Mouse (Mus musculus) embryonic facial prominence, embryonic 13.5 days (tissue): ENCODE data around the gene Becn1. TPM values are rescaled to one million over a fixed set of nuclear protein-coding genes. Genes with fewer than 3 reads are reported as not detected.
A peak's percentile ranks its signal among the peaks of the same experiment; 100 is the strongest.

Experiments
- ATAC-seq: fragments of 200-750 bp; cut with Nextera tagmentation; 2 replicates; pipeline ENCODE4 v1.8.0; 2017; ENCODE audit warnings: low read depth; ENCODE audit not compliant: insufficient number of reproducible peaks, insufficient read depth, low FRiP score, low TSS enrichment
- H3K27ac ChIP-seq: fragments of 300-500 bp; sonication (generic); 2 replicates; pipeline ENCODE4 v1.5.1; 2015; ENCODE audit warnings: moderate library complexity, mild to moderate bottlenecking, inconsistent platforms
- H3K27me3 ChIP-seq: fragments of 300-500 bp; sonication (generic); 2 replicates; pipeline ENCODE4 v1.6.1; 2015; ENCODE audit warnings: mild to moderate bottlenecking, inconsistent platforms
- H3K36me3 ChIP-seq: fragments of 300-500 bp; sonication (generic); 2 replicates; pipeline ENCODE4 v1.6.1; 2015; ENCODE audit warnings: mild to moderate bottlenecking, inconsistent platforms
- H3K4me1 ChIP-seq: fragments of 300-500 bp; sonication (generic); 2 replicates; pipeline ENCODE4 v1.6.1; 2015; ENCODE audit warnings: inconsistent platforms
- H3K4me2 ChIP-seq: fragments of 300-500 bp; sonication (generic); 2 replicates; pipeline ENCODE4 v1.6.1; 2015; ENCODE audit warnings: moderate library complexity, mild to moderate bottlenecking, inconsistent platforms
- H3K4me3 ChIP-seq: fragments of 300-500 bp; sonication (generic); 2 replicates; pipeline ENCODE4 v1.5.1; 2015; ENCODE audit warnings: mild to moderate bottlenecking, inconsistent platforms
- H3K9ac ChIP-seq: fragments of 300-500 bp; sonication (generic); 2 replicates; pipeline ENCODE4 v1.6.1; 2015; ENCODE audit warnings: mild to moderate bottlenecking, inconsistent platforms
- H3K9me3 ChIP-seq: fragments of 300-500 bp; sonication (generic); 2 replicates; pipeline ENCODE4 v1.6.1; 2016; ENCODE audit warnings: inconsistent platforms
- WGBS: fragments of 180-500 bp; shearing (Covaris S2); methylation state at CpG from one replicate; pipeline ENCODE4 v1.1.7; 2015; ENCODE audit warnings: mixed read lengths; 5-methylcytosine and 5-hydroxymethylcytosine counted together
- polyA plus RNA-seq: library from polyadenylated mRNA; unstranded; fragments of >200 nt; fragmentation: Nextera tagmentation; extraction: Ambion mirVana; gene quantifications from 2 replicates; pipeline ENCODE4 v1.2.1, GENCODE M21; 2015

The Becn1 gene
- polyA plus RNA-seq, 1 experiment from 2014 or later = 129 TPM

GRCm38 (mm10) chr11:101314567-101314966 lies 12.5 kb upstream of the Becn1 start:
- no peak for ATAC-seq
- H3K9ac ChIP-seq = no peak overlapping the region
- H3K27ac ChIP-seq = no peak overlapping the region
- H3K27me3 ChIP-seq = no peaks in the 10 kb centered on the region
- no peaks in the 10 kb centered on the region for H3K9me3 ChIP-seq
- H3K4me2 ChIP-seq = no peak overlapping the region
- peaks cover 18% of the 10 kb centered on the region for H3K36me3 ChIP-seq
- H3K4me3 ChIP-seq = no peak overlapping the region
- H3K4me1 ChIP-seq = peaks cover 14% of the 10 kb centered on the region
- 94% methylated on average over 1 of the region's 1 CpGs for WGBS

- Histone ChIP-seq H3K4me2 (no peak overlapping the region), H3K9ac (no peak overlapping the region), H3K4me1 (peaks cover 7% of the 10 kb centered on the region), H3K4me3 (no peak overlapping the region), H3K9me3 (no peaks in the 10 kb centered on the region), H3K36me3 (no peaks in the 10 kb centered on the region), H3K27ac (no peak overlapping the region), H3K27me3 (peaks cover 2% of the 10 kb centered on the region; the same call in 1 of the 2 replicates)
- ATAC-seq = no peak
- 73% methylated on average over 3 of the region's 3 CpGs for WGBS
Measured at GRCm38 (mm10) chr11:101312150-101312549, 10.1 kb upstream of the Becn1 start.

- peaks cover 5% of the 10 kb centered on the region; the same call in 1 of the 2 replicates for H3K27me3 ChIP-seq
- H3K36me3 ChIP-seq = no peaks in the 10 kb centered on the region
- H3K27ac ChIP-seq = no peak overlapping the region
- WGBS = 80% methylated on average over 3 of the region's 3 CpGs
- H3K4me1 ChIP-seq = no peaks in the 10 kb centered on the region
- H3K4me3 ChIP-seq = no peak overlapping the region
- H3K9ac ChIP-seq = no peak overlapping the region
- H3K9me3 ChIP-seq = no peaks in the 10 kb centered on the region
- ATAC-seq = no peak
- no peak overlapping the region for H3K4me2 ChIP-seq
Measured at GRCm38 (mm10) chr11:101311083-101311482, 9.0 kb upstream of the Becn1 start.

- no peak for ATAC-seq
- H3K9ac ChIP-seq = no peak overlapping the region
- H3K27me3 ChIP-seq = peaks cover 5% of the 10 kb centered on the region; the same call in 1 of the 2 replicates
- H3K4me3 ChIP-seq = no peak overlapping the region
- no peaks in the 10 kb centered on the region for H3K4me1 ChIP-seq
- H3K36me3 ChIP-seq = no peaks in the 10 kb centered on the region
- H3K27ac ChIP-seq = no peak overlapping the region
- no peaks in the 10 kb centered on the region for H3K9me3 ChIP-seq
- WGBS = 40% methylated on average over 5 of the region's 5 CpGs
- H3K4me2 ChIP-seq = no peak overlapping the region
Measured at GRCm38 (mm10) chr11:101307744-101308143, 5.7 kb upstream of the Becn1 start.

GRCm38 (mm10) chr11:101301299-101302003 lies 635 bp downstream of the Becn1 start:
- Histone ChIP-seq H3K36me3 (peaks cover 32% of the 10 kb centered on the region), H3K27ac (no peak overlapping the region), H3K4me1 (peaks cover 14% of the 10 kb centered on the region), H3K9me3 (no peaks in the 10 kb centered on the region), H3K9ac (peak overlapping the region; percentile 92), H3K4me2 (peak overlapping the region; percentile 98), H3K27me3 (no peaks in the 10 kb centered on the region), H3K4me3 (peak overlapping the region; percentile 79)
- ATAC-seq = no peak
- whole genome bisulfite sequencing = 13% methylated on average over 26 of the region's 26 CpGs

- Histone ChIP-seq H3K27ac (no peak overlapping the region), H3K36me3 (peaks cover 32% of the 10 kb centered on the region), H3K4me1 (peaks cover 14% of the 10 kb centered on the region), H3K9ac (peak overlapping the region; percentile 92), H3K4me2 (peak overlapping the region; percentile 98), H3K9me3 (no peaks in the 10 kb centered on the region), H3K27me3 (no peaks in the 10 kb centered on the region), H3K4me3 (peak overlapping the region; percentile 79)
- WGBS = 68% methylated on average over 7 of the region's 7 CpGs
- no peak for ATAC-seq
Measured at GRCm38 (mm10) chr11:101300881-101301280, 1.2 kb downstream of the Becn1 start.

- H3K4me2 ChIP-seq = no peak overlapping the region
- H3K4me1 ChIP-seq = no peaks in the 10 kb centered on the region
- H3K27ac ChIP-seq = no peak overlapping the region
- H3K4me3 ChIP-seq = no peak overlapping the region
- 94% methylated on average over 8 of the region's 8 CpGs for WGBS
- H3K9me3 ChIP-seq = no peaks in the 10 kb centered on the region
- ATAC-seq = no peak
- no peaks in the 10 kb centered on the region for H3K27me3 ChIP-seq
- no peak overlapping the region for H3K9ac ChIP-seq
- peaks cover 88% of the 10 kb centered on the region for H3K36me3 ChIP-seq
Measured at GRCm38 (mm10) chr11:101295191-101295590, 6.9 kb downstream of the Becn1 start.

GRCm38 (mm10) chr11:101291231-101291630 lies 10.9 kb downstream of the Becn1 start:
- Histone ChIP-seq H3K4me1 (no peaks in the 10 kb centered on the region), H3K9ac (no peak overlapping the region), H3K9me3 (no peaks in the 10 kb centered on the region), H3K4me3 (no peak overlapping the region), H3K27ac (no peak overlapping the region), H3K36me3 (peaks cover 83% of the 10 kb centered on the region), H3K4me2 (no peak overlapping the region), H3K27me3 (no peaks in the 10 kb centered on the region)
- no peak for ATAC-seq
- 95% methylated on average over 8 of the region's 8 CpGs for WGBS

- H3K9ac ChIP-seq = no peak overlapping the region
- H3K4me1 ChIP-seq = peaks cover 7% of the 10 kb centered on the region; the same call in 1 of the 2 replicates
- no peak overlapping the region for H3K27ac ChIP-seq
- H3K36me3 ChIP-seq = peaks cover 51% of the 10 kb centered on the region
- no peaks in the 10 kb centered on the region for H3K27me3 ChIP-seq
- WGBS = 88% methylated on average over 9 of the region's 9 CpGs
- no peak for ATAC-seq
- no peak overlapping the region for H3K4me3 ChIP-seq
- H3K4me2 ChIP-seq = no peak overlapping the region
- H3K9me3 ChIP-seq = no peaks in the 10 kb centered on the region
Measured at GRCm38 (mm10) chr11:101287306-101287705, 14.8 kb downstream of the Becn1 start.

GRCm38 (mm10) chr11:101283805-101284204 lies 18.3 kb downstream of the Becn1 start:
- Histone ChIP-seq H3K4me2 (no peak overlapping the region), H3K9me3 (no peaks in the 10 kb centered on the region), H3K27ac (no peak overlapping the region), H3K4me1 (peaks cover 13% of the 10 kb centered on the region; the same call in 1 of the 2 replicates), H3K36me3 (peaks cover 16% of the 10 kb centered on the region), H3K27me3 (0 out of 2 replicates have a peak, but pooled peaks cover 3% of the 10 kb centered on the region), H3K9ac (0 out of 2 replicates have a peak overlapping the region, but pooled peaks have one; percentile 22), H3K4me3 (no peak overlapping the region)
- no peak for ATAC-seq
- 67% methylated on average over 4 of the region's 4 CpGs for WGBS

GRCm38 (mm10) chr11:101282896-101283295 lies 19.2 kb downstream of the Becn1 start:
- Histone ChIP-seq H3K9ac (no peak overlapping the region), H3K4me1 (peaks cover 17% of the 10 kb centered on the region)
- no peak for ATAC-seq

GRCm38 (mm10) chr11:101280837-101281236 lies 21.2 kb downstream of the Becn1 start:
- H3K9me3 ChIP-seq = no peaks in the 10 kb centered on the region
- no peak overlapping the region for H3K4me3 ChIP-seq
- H3K4me1 ChIP-seq = peaks cover 37% of the 10 kb centered on the region
- 53% methylated on average over 7 of the region's 7 CpGs for WGBS
- H3K36me3 ChIP-seq = peaks cover 12% of the 10 kb centered on the region; the same call in 1 of the 2 replicates
- H3K9ac ChIP-seq = no peak overlapping the region
- ATAC-seq = no peak
- H3K27ac ChIP-seq = no peak overlapping the region
- no peak overlapping the region for H3K4me2 ChIP-seq
- H3K27me3 ChIP-seq = 0 out of 2 replicates have a peak, but pooled peaks cover 3% of the 10 kb centered on the region

More at GRCm38 (mm10) chr11:101282896-101283295, 19.2 kb downstream of the Becn1 start:
- peaks cover 14% of the 10 kb centered on the region for H3K36me3 ChIP-seq
- no peaks in the 10 kb centered on the region for H3K9me3 ChIP-seq
- no peak overlapping the region for H3K4me3 ChIP-seq
- H3K4me2 ChIP-seq = no peak overlapping the region
- WGBS = 32% methylated on average over 5 of the region's 5 CpGs
- H3K27ac ChIP-seq = no peak overlapping the region
- 0 out of 2 replicates have a peak, but pooled peaks cover 3% of the 10 kb centered on the region for H3K27me3 ChIP-seq
